Mouse (Mus musculus): ENCODE data around the gene Slc36a2. TPM values are rescaled to one million over a fixed set of nuclear protein-coding genes. Genes with fewer than 3 reads are reported as not detected.
A peak's percentile ranks its signal among the peaks of the same experiment; 100 is the strongest.

Gene Slc36a2
- under 1 TPM in 1 of 2 experiments, not detected in 1; 0.23 TPM for total RNA-seq (2021)
- long read RNA-seq = 0 reads

GRCm38 (mm10) chr11:55184733-55185291, at the start of gene Slc36a2:
Slc36a2 (minus strand) TSS chr11:55185077.
- no peak for DNase-seq (ENCODE audit: low spot score in 2 of 2)

- DNase-seq (ENCODE audit: low spot score in 2 of 2) = no peak
These were observed 49.4 kb upstream of the Slc36a2 start for GRCm38 (mm10) chr11:55234288-55234687.

GRCm38 (mm10) chr11:55231034-55231433, 46.2 kb upstream of the Slc36a2 start:
- DNase-seq (ENCODE audit: low spot score in 2 of 2) = no peak

- no peak for DNase-seq (ENCODE audit: low spot score in 2 of 2)
These were observed 36.4 kb upstream of the Slc36a2 start for GRCm38 (mm10) chr11:55221306-55221705.

GRCm38 (mm10) chr11:55218473-55218872, 33.6 kb upstream of the Slc36a2 start:
- DNase-seq (ENCODE audit: low spot score in 2 of 2) = no peak

GRCm38 (mm10) chr11:55217880-55218279, 33.0 kb upstream of the Slc36a2 start:
- DNase-seq (ENCODE audit: low spot score in 2 of 2) = no peak

- no peak for DNase-seq (ENCODE audit: low spot score in 2 of 2)
These were observed 32.5 kb upstream of the Slc36a2 start for GRCm38 (mm10) chr11:55217418-55217817.

- DNase-seq (ENCODE audit: low spot score in 2 of 2) = peak in 1 of 2 experiments; percentile 57
These were observed 32.0 kb upstream of the Slc36a2 start for GRCm38 (mm10) chr11:55216830-55217229.

- DNase-seq (ENCODE audit: low spot score in 2 of 2) = no peak
These were observed 31.2 kb upstream of the Slc36a2 start for GRCm38 (mm10) chr11:55216061-55216460.

GRCm38 (mm10) chr11:55214978-55215377, 30.1 kb upstream of the Slc36a2 start:
- no peak for DNase-seq (ENCODE audit: low spot score in 2 of 2)

GRCm38 (mm10) chr11:55214161-55214560, 29.3 kb upstream of the Slc36a2 start:
- no peak for DNase-seq (ENCODE audit: low spot score in 2 of 2)

GRCm38 (mm10) chr11:55213518-55213917, 28.6 kb upstream of the Slc36a2 start:
- DNase-seq (ENCODE audit: low spot score in 2 of 2) = no peak

GRCm38 (mm10) chr11:55209626-55210353, 24.9 kb upstream of the Slc36a2 start:
- DNase-seq (ENCODE audit: low spot score in 2 of 2) = no peak

GRCm38 (mm10) chr11:55209032-55209431, 24.2 kb upstream of the Slc36a2 start:
- no peak for DNase-seq (ENCODE audit: low spot score in 2 of 2)

GRCm38 (mm10) chr11:55208001-55208690, 23.3 kb upstream of the Slc36a2 start:
- no peak for DNase-seq (ENCODE audit: low spot score in 2 of 2)

- no peak for DNase-seq (ENCODE audit: low spot score in 2 of 2)
These were observed 19.7 kb upstream of the Slc36a2 start for GRCm38 (mm10) chr11:55204602-55205001.

- DNase-seq (ENCODE audit: low spot score in 2 of 2) = peak; percentile 91 to 96
These were observed 19.3 kb upstream of the Slc36a2 start, which contains the start of gene Slc36a1 for GRCm38 (mm10) chr11:55204159-55204596. Slc36a1 (plus strand) TSS chr11:55204350.

- DNase-seq (ENCODE audit: low spot score in 2 of 2) = no peak
These were observed 13.0 kb upstream of the Slc36a2 start for GRCm38 (mm10) chr11:55197740-55198510.

GRCm38 (mm10) chr11:55197086-55197485, 12.2 kb upstream of the Slc36a2 start:
- DNase-seq (ENCODE audit: low spot score in 2 of 2) = no peak

- DNase-seq (ENCODE audit: low spot score in 2 of 2) = no peak
These were observed 5.3 kb upstream of the Slc36a2 start for GRCm38 (mm10) chr11:55190216-55190615.

- DNase-seq (ENCODE audit: low spot score in 2 of 2) = no peak
These were observed 2.9 kb upstream of the Slc36a2 start for GRCm38 (mm10) chr11:55187777-55188176.

Data from layer of hippocampus, adult 18-20 months (tissue).